Mouse (Mus musculus) c-Kit-positive CD71-positive TER-119-positive erythroid progenitor cells, embryonic 14.5 days (primary cell): Measurements from ENCODE around the gene Thrap3.

Source experiments
- DNase-seq: peaks from one replicate; pipeline ENCODE4 v3.0.0-alpha.2; 2013; ENCODE audit warnings: low spot score

Thrap3 gene

DNA sequence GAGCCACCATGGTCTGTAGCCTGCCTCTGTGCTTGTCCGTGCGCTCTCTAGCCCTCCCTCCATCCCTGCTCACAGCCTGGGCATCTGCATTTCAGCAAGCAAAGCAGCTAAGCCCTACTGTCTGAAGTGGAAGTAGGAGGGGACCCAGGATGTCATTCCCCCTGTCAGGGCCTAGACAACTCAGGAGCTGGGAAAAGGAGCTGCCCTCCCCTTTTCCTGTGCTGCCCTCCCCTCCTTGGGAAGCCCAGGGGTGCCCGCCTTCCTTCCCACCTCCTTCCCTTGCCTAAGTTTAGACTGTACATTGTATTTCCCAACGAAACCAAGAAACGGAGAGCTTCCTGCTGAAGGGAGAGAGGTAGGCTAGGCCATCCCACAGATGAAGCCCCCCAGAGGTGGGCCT lies 61.5 kb downstream of the Thrap3 start:
- no peak for DNase-seq

DNA sequence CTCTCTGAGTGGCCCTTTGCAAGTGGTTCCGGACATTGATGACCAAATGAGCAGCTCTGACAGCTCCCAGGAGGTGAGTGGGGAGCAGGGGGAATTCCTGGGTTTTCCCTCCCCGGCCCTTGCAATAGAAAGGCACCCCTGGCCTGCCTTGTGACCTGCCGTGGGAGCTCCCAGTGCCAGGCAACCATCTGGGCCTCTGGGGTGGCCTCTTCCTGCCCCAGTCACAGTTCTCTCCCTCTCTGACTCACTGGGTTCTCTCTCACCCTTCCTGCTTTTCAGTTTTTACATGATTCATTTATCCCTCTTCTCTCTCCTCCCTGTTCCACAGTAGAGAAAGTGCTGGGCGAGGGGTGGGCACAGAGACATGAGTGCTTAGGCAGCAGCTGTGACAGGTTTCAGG lies 64.8 kb downstream of the Thrap3 start:
- DNase-seq: no peak

DNA sequence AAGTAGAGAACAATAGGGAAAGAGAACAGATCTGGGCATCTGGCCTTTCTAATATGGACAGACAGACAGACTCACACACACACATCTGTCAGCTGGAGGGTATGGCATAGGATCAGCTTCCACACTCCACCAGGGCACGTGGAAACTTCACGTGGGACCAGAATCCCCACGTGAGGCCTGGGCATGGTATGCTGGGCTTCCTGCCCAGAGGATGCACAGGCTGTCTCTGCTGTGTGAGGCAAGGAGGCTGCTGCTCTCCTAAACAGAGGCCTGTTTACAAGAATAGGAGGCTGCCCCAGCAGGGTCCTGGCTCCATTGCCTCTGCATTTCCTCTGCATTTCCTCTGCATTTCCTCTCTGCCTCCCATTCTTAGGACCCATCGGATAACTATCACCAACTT lies 67.9 kb downstream of the Thrap3 start:
- DNase-seq: no peak

- DNase-seq: no peak
Measured at GRCm38 (mm10) chr4:126134236-126134635, 68.3 kb downstream of the Thrap3 start.

DNA sequence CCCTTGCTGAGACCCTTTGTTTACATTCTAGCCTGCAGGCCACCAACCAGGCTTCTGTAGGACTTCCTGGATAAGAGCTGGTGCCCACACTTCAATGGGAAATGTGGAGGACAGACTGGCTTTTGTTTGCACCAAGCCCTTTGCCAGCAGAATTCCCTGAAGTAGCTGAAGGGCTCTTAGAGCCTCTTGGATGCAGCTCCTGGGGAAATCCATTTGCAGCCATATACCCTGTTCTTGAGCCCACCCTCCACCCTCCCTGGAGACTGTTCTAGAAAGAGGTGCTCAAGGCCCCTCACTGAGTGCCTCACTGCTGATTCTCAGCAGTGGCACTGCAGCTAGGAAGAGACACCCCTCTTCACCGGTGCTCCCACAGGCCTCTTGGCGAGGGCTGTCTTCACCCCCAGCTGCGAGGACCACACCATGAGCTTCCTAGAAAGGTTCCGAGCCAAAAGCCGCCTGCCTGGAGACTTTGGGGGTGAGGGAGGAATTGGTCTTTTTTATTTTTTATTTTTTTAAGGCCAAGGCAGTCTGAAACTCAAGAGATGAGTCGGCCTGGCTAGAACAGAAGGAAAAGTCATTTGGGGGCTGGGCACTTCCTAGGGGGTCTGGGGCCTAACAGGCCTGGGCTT lies 69.8 kb downstream of the Thrap3 start:
- DNase-seq: no peak

GRCm38 (mm10) chr4:126131290-126132121 lies 71.1 kb downstream of the Thrap3 start:
- DNase-seq: no peak

GRCm38 (mm10) chr4:126130502-126130901 lies 72.1 kb downstream of the Thrap3 start:
- DNase-seq: no peak

DNA sequence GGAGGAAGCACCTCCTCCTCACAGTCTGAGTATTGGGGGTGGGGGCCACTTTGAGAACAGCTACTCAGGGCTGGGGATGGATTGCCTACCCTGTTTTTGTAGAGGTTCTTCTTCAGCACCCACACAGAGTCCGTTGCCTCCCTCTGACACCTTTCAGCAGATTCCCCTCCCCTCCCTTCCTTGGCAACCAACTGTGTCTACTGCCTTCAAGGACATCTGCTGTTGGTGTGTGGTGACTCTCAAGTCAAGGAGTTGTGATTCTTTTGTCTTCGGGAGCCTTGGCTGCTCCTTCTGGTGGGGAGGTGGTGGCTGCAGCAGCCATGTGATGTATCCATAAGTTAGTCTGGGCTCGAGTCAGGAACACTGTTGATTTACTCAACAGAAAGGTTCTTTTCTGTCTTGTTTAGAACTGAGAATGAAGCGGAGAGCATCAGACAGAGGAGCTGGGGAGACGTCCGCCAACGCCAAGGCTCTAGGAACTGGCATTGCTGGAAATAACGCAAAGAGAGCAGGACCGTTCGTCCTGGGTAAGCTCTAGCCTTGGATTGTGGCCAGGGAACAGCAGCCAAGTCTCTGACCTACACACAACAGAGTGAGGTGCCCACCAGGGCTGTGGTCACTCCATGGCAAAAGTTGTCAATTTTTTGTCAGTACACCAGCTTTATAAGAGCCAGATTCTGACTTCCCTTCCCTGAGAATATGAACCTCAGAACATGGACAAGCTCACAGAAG lies 79.1 kb downstream of the Thrap3 start:
- DNase-seq: no peak

GRCm38 (mm10) chr4:126120506-126120905 lies 82.1 kb downstream of the Thrap3 start:
- no peak for DNase-seq

GRCm38 (mm10) chr4:126120052-126120451 lies 82.5 kb downstream of the Thrap3 start:
- no peak for DNase-seq

GRCm38 (mm10) chr4:126119051-126119450 lies 83.5 kb downstream of the Thrap3 start:
- no peak for DNase-seq

- DNase-seq: no peak
Measured at GRCm38 (mm10) chr4:126118651-126119050, 83.9 kb downstream of the Thrap3 start.

GRCm38 (mm10) chr4:126117116-126117515 lies 85.4 kb downstream of the Thrap3 start:
- no peak for DNase-seq

DNA sequence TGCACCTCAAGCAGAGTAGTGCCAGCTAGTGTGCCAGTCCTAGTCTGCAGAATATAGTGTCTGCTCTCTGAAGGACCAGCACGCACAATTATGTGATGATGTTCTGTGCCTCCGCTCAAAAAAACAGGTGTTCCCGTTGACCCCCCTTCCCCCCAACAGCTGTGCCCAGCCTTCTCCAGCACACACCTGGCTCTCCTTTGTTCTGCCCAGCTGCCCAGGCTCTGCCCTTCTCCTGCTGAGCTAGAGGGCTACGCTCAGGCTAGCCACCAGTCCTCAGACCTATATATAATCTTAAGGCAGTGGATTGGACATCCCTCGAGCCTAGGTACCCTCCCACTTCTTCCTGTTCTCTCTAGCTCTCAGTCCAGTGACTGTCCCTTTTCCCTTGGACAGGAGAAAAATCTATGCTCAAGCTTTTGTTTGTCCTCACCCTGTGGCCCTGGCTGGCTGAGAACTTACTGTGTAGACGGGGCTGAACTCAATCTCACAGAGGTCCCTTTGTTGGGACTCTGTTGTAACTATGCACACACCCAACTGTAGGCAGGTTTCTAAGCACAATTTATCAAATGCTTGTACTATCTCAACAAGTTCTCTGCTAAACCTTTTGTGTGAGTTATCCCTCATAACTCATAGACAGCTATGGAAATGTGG lies 86.6 kb downstream of the Thrap3 start:
- no peak for DNase-seq

- no peak for DNase-seq
Measured at GRCm38 (mm10) chr4:126115411-126115810, 87.1 kb downstream of the Thrap3 start.
